Mouse (Mus musculus) lung, postnatal 0 days (tissue): ENCODE measurements at regions not wholly inside any gene's neighbourhood (a gene's known extent, or its start where the extent isn't known, plus 50 kb on each side); places are given as distances from the start of the nearest gene placed in this dataset.

Experiments used
- ATAC-seq: fragments of 200-750 bp; cut with Nextera tagmentation; 2 replicates; pipeline ENCODE4 v1.8.0; 2017; ENCODE audit warnings: moderate library complexity
- DNase-seq: peaks from one replicate; pipeline ENCODE4 v3.0.0-alpha.2; 2016; ENCODE audit warnings: low spot score
- H3K27ac ChIP-seq: fragments of 300-500 bp; sonication (generic); 2 replicates; pipeline ENCODE4 v1.5.1; 2014; ENCODE audit warnings: antibody characterized with exemption, mild to moderate bottlenecking, low read length, mixed read lengths
- H3K27me3 ChIP-seq: fragments of 300-500 bp; sonication (generic); replicated peaks from 2 replicates; pipeline ENCODE4 v1.6.1; 2014; ENCODE audit warnings: low read length, mixed read lengths; ENCODE audit not compliant: insufficient read depth
- H3K36me3 ChIP-seq: fragments of 300-500 bp; sonication (generic); 2 replicates; pipeline ENCODE4 v1.6.1; 2014; ENCODE audit warnings: low read length, mixed read lengths; ENCODE audit not compliant: insufficient read depth
- H3K4me1 ChIP-seq: fragments of 300-500 bp; sonication (generic); 2 replicates; pipeline ENCODE4 v1.6.1; 2014; ENCODE audit warnings: antibody characterized with exemption, low read depth, low read length, mixed read lengths; ENCODE audit not compliant: insufficient read depth
- H3K4me2 ChIP-seq: fragments of 300-500 bp; sonication (generic); replicated peaks from 2 replicates; pipeline ENCODE4 v1.6.1; 2014; ENCODE audit warnings: low read depth, mild to moderate bottlenecking, low read length, moderate library complexity, mixed read lengths
- H3K4me3 ChIP-seq: fragments of 300-500 bp; sonication (generic); 2 replicates; pipeline ENCODE4 v1.5.1; 2014; ENCODE audit warnings: low read depth, low read length
- H3K9ac ChIP-seq: fragments of 300-500 bp; sonication (generic); replicated peaks from 2 replicates; pipeline ENCODE4 v1.6.1; 2014; ENCODE audit warnings: low read depth, mild to moderate bottlenecking
- H3K9me3 ChIP-seq: fragments of 300-500 bp; sonication (generic); 2 replicates; pipeline ENCODE4 v1.6.1; 2016; ENCODE audit warnings: low read length, mixed read lengths
- CTCF ChIP-seq: IDR thresholded peaks from 2 replicates; pipeline ENCODE4 v1.5.1; 2016; ENCODE audit warnings: antibody characterized with exemption, mild to moderate bottlenecking
- EP300 ChIP-seq: IDR thresholded peaks from 2 replicates; pipeline ENCODE4 v1.6.1; 2016; ENCODE audit warnings: antibody characterized with exemption, mild to moderate bottlenecking, control low read depth
- WGBS: fragments of 180-500 bp; shearing (Covaris S2); extraction: QIAGEN DNeasy Blood & Tissue Kit; methylation state at CpG from one replicate; pipeline ENCODE4 v1.1.7; 2014; 5-methylcytosine and 5-hydroxymethylcytosine counted together

GRCm38 (mm10) chr10:19412926-19413325 is 56.6 kb downstream of the Olig3 start:
- ATAC-seq (no peak), DNase-seq (no peak)
- Histone ChIP-seq H3K9ac (no peak overlapping the region), H3K4me2 (no peak overlapping the region), H3K36me3 (no peaks in the 10 kb centered on the region), H3K27me3 (no peaks in the 10 kb centered on the region), H3K4me1 (no peaks in the 10 kb centered on the region), H3K27ac (no peak overlapping the region), H3K9me3 (no peaks in the 10 kb centered on the region), H3K4me3 (no peak overlapping the region)
- WGBS = 44% methylated on average over 2 of the region's 2 CpGs
- TF ChIP-seq CTCF (peak; percentile 52), EP300 (no peak)

GRCm38 (mm10) chr10:19413935-19414334 is 57.6 kb downstream of the Olig3 start:
- DNase-seq (no peak), ATAC-seq (no peak)
- Histone ChIP-seq H3K36me3 (no peaks in the 10 kb centered on the region), H3K4me3 (no peak overlapping the region), H3K27me3 (no peaks in the 10 kb centered on the region), H3K27ac (no peak overlapping the region), H3K4me2 (no peak overlapping the region), H3K4me1 (no peaks in the 10 kb centered on the region), H3K9me3 (no peaks in the 10 kb centered on the region), H3K9ac (no peak overlapping the region)
- TF ChIP-seq EP300 = no peak
- no peak for TF ChIP-seq CTCF
- WGBS = 37% methylated on average over 5 of the region's 5 CpGs

DNA sequence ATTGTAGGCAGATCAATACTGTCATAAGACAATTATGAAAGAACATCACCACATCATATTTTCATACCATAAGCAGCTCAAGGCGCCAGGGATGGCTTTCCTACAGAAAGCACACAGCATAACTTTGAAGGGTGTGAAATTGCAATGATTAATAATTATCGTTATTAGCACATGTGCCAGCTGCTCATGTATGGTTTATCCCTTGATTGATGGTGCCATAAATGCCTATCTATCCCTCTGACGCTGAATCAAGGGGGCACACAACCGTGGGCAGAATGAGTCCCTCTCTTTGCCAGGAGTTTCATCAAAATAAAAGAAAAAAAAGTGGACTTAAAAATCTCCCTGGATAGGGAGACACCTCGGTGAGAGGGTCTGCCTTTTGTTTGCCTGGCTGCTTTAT is 58.5 kb downstream of the Olig3 start:
- no peaks in the 10 kb centered on the region for H3K9me3 ChIP-seq
- no peak overlapping the region for H3K4me2 ChIP-seq
- 42% methylated on average over 5 of the region's 5 CpGs for WGBS
- TF ChIP-seq EP300 (no peak), CTCF (no peak)
- H3K9ac ChIP-seq = no peak overlapping the region
- ATAC-seq = no peak
- no peaks in the 10 kb centered on the region for H3K36me3 ChIP-seq
- no peak overlapping the region for H3K27ac ChIP-seq
- no peak for DNase-seq
- no peaks in the 10 kb centered on the region for H3K27me3 ChIP-seq
- no peak overlapping the region for H3K4me3 ChIP-seq
- no peaks in the 10 kb centered on the region for H3K4me1 ChIP-seq

GRCm38 (mm10) chr10:19424030-19424429 is 67.7 kb downstream of the Olig3 start:
- ATAC-seq = no peak
- TF ChIP-seq EP300 = no peak
- no peak for TF ChIP-seq CTCF
- WGBS = 57% methylated on average over 1 of the region's 1 CpGs
- H3K36me3 ChIP-seq = no peaks in the 10 kb centered on the region
- no peak overlapping the region for H3K4me2 ChIP-seq
- no peak overlapping the region for H3K9ac ChIP-seq
- no peak overlapping the region for H3K4me3 ChIP-seq
- H3K27ac ChIP-seq = no peak overlapping the region
- no peaks in the 10 kb centered on the region for H3K9me3 ChIP-seq
- no peaks in the 10 kb centered on the region for H3K27me3 ChIP-seq
- no peak for DNase-seq
- H3K4me1 ChIP-seq = no peaks in the 10 kb centered on the region

DNA sequence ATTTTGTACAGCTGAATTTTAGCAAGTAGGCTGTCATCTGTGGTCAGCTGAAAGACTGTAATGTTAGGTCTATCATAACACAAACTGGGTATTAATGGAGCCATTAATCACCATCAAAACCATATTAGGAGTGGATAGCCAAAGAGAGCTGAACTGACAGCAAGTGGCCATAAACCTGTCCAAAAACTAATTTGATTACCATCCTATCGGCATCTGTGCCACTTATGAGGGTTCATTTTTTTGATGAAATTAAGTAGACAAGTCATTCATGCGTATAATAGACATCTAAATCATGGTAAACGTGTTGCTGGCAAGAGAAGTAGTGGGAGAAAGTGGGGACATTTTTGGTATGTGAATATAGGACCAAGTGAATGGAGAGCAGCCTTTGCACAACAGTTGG is 68.6 kb downstream of the Olig3 start:
- Histone ChIP-seq H3K9me3 (no peaks in the 10 kb centered on the region), H3K4me2 (no peak overlapping the region), H3K4me1 (no peaks in the 10 kb centered on the region), H3K4me3 (no peak overlapping the region), H3K27me3 (no peaks in the 10 kb centered on the region), H3K9ac (no peak overlapping the region), H3K36me3 (no peaks in the 10 kb centered on the region), H3K27ac (no peak overlapping the region)
- ATAC-seq (no peak), DNase-seq (no peak)
- TF ChIP-seq CTCF (no peak), EP300 (no peak)
- WGBS = 59% methylated on average over 3 of the region's 3 CpGs

GRCm38 (mm10) chr10:19426835-19427234 is 70.5 kb downstream of the Olig3 start:
- Histone ChIP-seq H3K9me3 (no peaks in the 10 kb centered on the region), H3K4me2 (no peak overlapping the region), H3K27me3 (no peaks in the 10 kb centered on the region), H3K36me3 (no peaks in the 10 kb centered on the region), H3K4me3 (no peak overlapping the region), H3K9ac (no peak overlapping the region), H3K4me1 (no peaks in the 10 kb centered on the region), H3K27ac (no peak overlapping the region)
- DNase-seq (no peak), ATAC-seq (no peak)
- TF ChIP-seq EP300 = no peak
- no peak for TF ChIP-seq CTCF
- WGBS = 79% methylated on average over 3 of the region's 3 CpGs

DNA sequence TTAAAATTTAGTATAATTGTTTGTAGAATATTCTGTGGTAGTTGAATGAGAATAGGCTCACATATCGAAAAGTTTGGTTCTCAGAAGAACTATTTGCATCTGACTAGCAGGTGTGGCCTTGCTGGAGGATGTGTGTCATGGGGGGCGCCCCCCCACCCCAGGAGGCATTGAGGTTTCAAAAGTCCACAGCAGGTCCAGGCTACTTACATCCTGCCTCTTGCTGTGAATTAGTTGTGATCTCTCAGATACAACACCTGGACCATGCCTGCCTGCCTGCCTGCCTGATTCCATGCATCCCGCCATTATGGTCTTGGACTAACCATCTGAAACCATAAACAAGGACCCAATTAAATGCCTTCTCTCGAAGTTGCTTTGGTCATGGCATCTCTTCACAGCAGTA is 76.2 kb downstream of the Olig3 start:
- WGBS = 84% methylated on average over 4 of the region's 4 CpGs
- DNase-seq (no peak), ATAC-seq (no peak)
- Histone ChIP-seq H3K4me2 (no peak overlapping the region), H3K27me3 (no peaks in the 10 kb centered on the region), H3K4me1 (no peaks in the 10 kb centered on the region), H3K27ac (no peak overlapping the region), H3K4me3 (no peak overlapping the region), H3K9ac (no peak overlapping the region), H3K9me3 (no peaks in the 10 kb centered on the region), H3K36me3 (no peaks in the 10 kb centered on the region)
- TF ChIP-seq CTCF = no peak
- TF ChIP-seq EP300 = no peak
